Mouse (Mus musculus): ENCODE data around the gene Idua. TPM values are rescaled to one million over a fixed set of nuclear protein-coding genes. Genes with fewer than 3 reads are reported as not detected.

Idua gene
- total and polyA plus RNA-seq, 3 experiments, result 2.3 to 10.6 (median 5.8) TPM

GRCm38 (mm10) chr5:108714149-108714548, 54.0 kb downstream of the Idua start:
- Histone ChIP-seq H3K4me1 (ENCODE audit: control insufficient read depth in 1 of 2, insufficient read depth in 2 of 2) (0 out of 4 replicates have a peak, but pooled peaks cover 0 to 3% of the 10 kb centered on the region in 2 experiments), H3K9ac (ENCODE audit: insufficient read depth, low read depth) (no peak overlapping the region), H3K27me3 (replicated peaks) (peaks cover 27% of the 10 kb centered on the region), H3K79me2 (replicated peaks; ENCODE audit: control insufficient read depth, extremely low read depth, insufficient read depth, poor library complexity, severe bottlenecking) (no peaks in the 10 kb centered on the region), H3K4me2 (ENCODE audit: insufficient read depth, low read depth, poor library complexity, severe bottlenecking) (no peak overlapping the region), H3K4me3 (replicated peaks in 1 of 3; ENCODE audit: low read depth in 2 of 3, low read length in 2 of 3, poor library complexity in 1 of 3) (no peak overlapping the region), H3K36me3 (replicated peaks in 1 of 2; ENCODE audit: control insufficient read depth in 1 of 2, insufficient read depth in 1 of 2, low read length in 1 of 2) (no peaks in the 10 kb centered on the region), H3K9me3 (replicated peaks; ENCODE audit: low read length) (no peaks in the 10 kb centered on the region), H3K27ac (ENCODE audit: insufficient read depth, low read depth) (no peak overlapping the region)
- no peak for DNase-seq (ENCODE audit: extremely low read depth)
- in situ Hi-C loops (cut with MboI; ENCODE audit: low pct_ligation_motif_present, low pct_unique_long_range_greater_than_20kb, low sequenced_read_pairs), result no loop called here
- TF ChIP-seq RCOR1 (conservative IDR thresholded peaks at IDR 0.05; ENCODE audit: low read depth, low read length) (no peak), TCF12 (IDR thresholded peaks at IDR 0.05; ENCODE audit: low read depth, low read length) (no peak), MAFK (IDR thresholded peaks at IDR 0.05; ENCODE audit: insufficient replicate concordance, low read length) (no peak), TBP (conservative IDR thresholded peaks at IDR 0.05; ENCODE audit: low read depth, low read length) (no peak), USF2 (conservative IDR thresholded peaks at IDR 0.05; ENCODE audit: low read depth, low read length) (no peak), NELFE (IDR thresholded peaks at IDR 0.05; ENCODE audit: low read depth, low read length) (no peak), MAZ (IDR thresholded peaks at IDR 0.05; ENCODE audit: low read depth, low read length) (no peak), RAD21 (IDR thresholded peaks at IDR 0.05; ENCODE audit: low read depth, low read length) (no peak), JUND (conservative IDR thresholded peaks at IDR 0.05; ENCODE audit: low read depth, low read length) (no peak), ETS1 (conservative IDR thresholded peaks at IDR 0.05; ENCODE audit: low read depth, low read length) (no peak), PAX5 (IDR thresholded peaks at IDR 0.05; ENCODE audit: low read length) (no peak), ZC3H11A (IDR thresholded peaks at IDR 0.05; ENCODE audit: low read depth, low read length) (no peak), POLR2A (IDR thresholded peaks at IDR 0.05; ENCODE audit: low read depth, low read length) (no peak), POLR2AphosphoS2 (IDR thresholded peaks at IDR 0.05; ENCODE audit: low read depth, low read length) (no peak), MEF2A (IDR thresholded peaks at IDR 0.05; ENCODE audit: borderline replicate concordance, low read depth, low read length) (no peak), CHD1 (IDR thresholded peaks at IDR 0.05; ENCODE audit: low read depth, low read length) (no peak), ELF1 (IDR thresholded peaks at IDR 0.05; ENCODE audit: low read depth, low read length) (no peak), E2F4 (IDR thresholded peaks at IDR 0.05; ENCODE audit: insufficient replicate concordance, low read depth, low read length) (no peak)
- dilution Hi-C loops (cut with MboI; ENCODE audit: extremely low pct_ligation_motif_present, extremely low pct_unique_long_range_greater_than_20kb, low sequenced_read_pairs), result no loop called here

GRCm38 (mm10) chr5:108715974-108716373, 55.8 kb downstream of the Idua start:
- Histone ChIP-seq H3K4me2 (ENCODE audit: insufficient read depth, low read depth, poor library complexity, severe bottlenecking) (no peak overlapping the region), H3K9ac (ENCODE audit: insufficient read depth, low read depth) (no peak overlapping the region), H3K4me3 (replicated peaks in 1 of 3; ENCODE audit: low read depth in 2 of 3, low read length in 2 of 3, poor library complexity in 1 of 3) (no peak overlapping the region), H3K9me3 (replicated peaks; ENCODE audit: low read length) (no peaks in the 10 kb centered on the region), H3K4me1 (ENCODE audit: control insufficient read depth in 1 of 2, insufficient read depth in 2 of 2) (0 out of 4 replicates have a peak, but pooled peaks cover 0 to 3% of the 10 kb centered on the region in 2 experiments), H3K79me2 (replicated peaks; ENCODE audit: control insufficient read depth, extremely low read depth, insufficient read depth, poor library complexity, severe bottlenecking) (no peaks in the 10 kb centered on the region), H3K27me3 (replicated peaks) (peaks cover 30% of the 10 kb centered on the region), H3K27ac (ENCODE audit: insufficient read depth, low read depth) (no peak overlapping the region), H3K36me3 (replicated peaks in 1 of 2; ENCODE audit: control insufficient read depth in 1 of 2, insufficient read depth in 1 of 2, low read length in 1 of 2) (no peaks in the 10 kb centered on the region)
- in situ Hi-C loops (cut with MboI; ENCODE audit: low pct_ligation_motif_present, low pct_unique_long_range_greater_than_20kb, low sequenced_read_pairs) (no loop called here), dilution Hi-C loops (cut with MboI; ENCODE audit: extremely low pct_ligation_motif_present, extremely low pct_unique_long_range_greater_than_20kb, low sequenced_read_pairs) (no loop called here)
- no peak for TF ChIP-seq SIN3A (IDR thresholded peaks at IDR 0.05; ENCODE audit: low read length)
- TF ChIP-seq MEF2A (IDR thresholded peaks at IDR 0.05; ENCODE audit: borderline replicate concordance, low read depth, low read length), result no peak
- no peak for DNase-seq (ENCODE audit: extremely low read depth)
